Mouse (Mus musculus): ENCODE measurements around the gene Fgfr2.
"Not testable (repeated sequence)": the region's sequence is repeated elsewhere in the genome, so short reads cannot be mapped to it uniquely, and the experiment has no call there.

Gene Fgfr2

GRCm38 (mm10) chr7:133098118-133098793 lies 24.9 kb downstream of the Fgfr2 start:
- Histone ChIP-seq H3K4me1 (replicated peaks; ENCODE audit: low read depth, low read length) (peaks cover 97% of the 10 kb centered on the region), H3K36me3 (ENCODE audit: insufficient read depth, low read length) (peaks cover 94% of the 10 kb centered on the region), H3K4me3 (replicated peaks; ENCODE audit: low read length) (peak overlapping the region; percentile 46), H3K27me3 (ENCODE audit: insufficient read depth, low read length) (no peaks in the 10 kb centered on the region), H3K9me3 (ENCODE audit: low read length) (no peaks in the 10 kb centered on the region)
- TF ChIP-seq CTCF (conservative IDR thresholded peaks at IDR 0.05; ENCODE audit: low read length) (no peak), POU5F1 (IDR thresholded peaks at IDR 0.05; ENCODE audit: borderline replicate concordance, low read length) (no peak), NANOG (IDR thresholded peaks at IDR 0.05; ENCODE audit: borderline replicate concordance, low read length) (no peak)

DNA sequence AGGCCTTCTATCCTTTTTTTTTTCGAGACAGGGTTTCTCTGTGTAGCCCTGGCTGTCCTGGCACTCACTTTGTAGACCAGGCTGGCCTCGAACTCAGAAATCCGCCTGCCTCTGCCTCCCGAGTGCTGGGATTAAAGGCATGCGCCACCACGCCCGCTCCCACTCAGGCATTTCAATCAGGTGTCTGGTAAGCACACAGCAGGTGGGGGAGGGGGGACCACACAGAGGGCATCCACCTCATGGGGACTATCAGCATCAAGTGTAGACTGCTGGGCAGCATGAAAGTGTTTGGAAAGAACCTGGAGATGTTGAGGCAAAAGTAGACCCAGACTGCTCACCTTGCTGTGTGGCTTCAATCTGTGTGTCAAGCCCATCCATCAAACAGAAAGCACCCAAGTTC lies 27.5 kb downstream of the Fgfr2 start:
- not testable (repeated sequence) for H3K9me3 ChIP-seq (ENCODE audit: low read length); H3K27me3 ChIP-seq (ENCODE audit: insufficient read depth, low read length)
- peaks cover 96% of the 10 kb centered on the region for H3K36me3 ChIP-seq (ENCODE audit: insufficient read depth, low read length)
- peaks cover 97% of the 10 kb centered on the region for H3K4me1 ChIP-seq (replicated peaks; ENCODE audit: low read depth, low read length)
- H3K4me3 ChIP-seq (replicated peaks; ENCODE audit: low read length) = peak overlapping the region; percentile 27

- H3K36me3 ChIP-seq (ENCODE audit: insufficient read depth, low read length) = peaks cover 96% of the 10 kb centered on the region
- H3K9me3 ChIP-seq (ENCODE audit: low read length) = no peaks in the 10 kb centered on the region
- 0 out of 2 replicates have a peak overlapping the region, but pooled peaks have one; percentile 27 for H3K4me3 ChIP-seq (replicated peaks; ENCODE audit: low read length)
- H3K27me3 ChIP-seq (ENCODE audit: insufficient read depth, low read length) = no peaks in the 10 kb centered on the region
- TF ChIP-seq CTCF (conservative IDR thresholded peaks at IDR 0.05; ENCODE audit: low read length) (no peak), POU5F1 (IDR thresholded peaks at IDR 0.05; ENCODE audit: borderline replicate concordance, low read length) (no peak), NANOG (IDR thresholded peaks at IDR 0.05; ENCODE audit: borderline replicate concordance, low read length) (no peak)
- peaks cover 97% of the 10 kb centered on the region for H3K4me1 ChIP-seq (replicated peaks; ENCODE audit: low read depth, low read length)
Observed at GRCm38 (mm10) chr7:133094711-133095495, 28.2 kb downstream of the Fgfr2 start.

DNA sequence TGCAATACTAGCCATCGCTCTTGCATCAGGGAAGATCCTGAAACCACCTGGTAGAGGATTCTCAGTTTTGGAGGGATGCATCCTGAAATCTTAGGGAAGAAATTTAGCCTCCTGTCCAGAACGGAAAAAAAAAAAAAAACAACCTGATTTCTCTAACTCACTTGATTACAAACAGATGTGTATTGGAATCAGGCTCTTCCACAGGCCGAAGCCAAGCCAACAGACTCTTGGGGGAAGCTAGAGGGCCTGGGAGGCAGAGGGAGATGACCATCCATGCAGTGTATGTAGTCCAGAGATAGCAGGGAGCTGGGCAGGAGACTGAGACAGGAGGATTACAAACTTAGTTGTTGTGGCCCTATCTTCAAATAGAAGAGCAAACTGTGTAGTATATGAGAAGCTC lies 29.0 kb downstream of the Fgfr2 start:
- peaks cover 97% of the 10 kb centered on the region for H3K4me1 ChIP-seq (replicated peaks; ENCODE audit: low read depth, low read length)
- no peak for TF ChIP-seq POU5F1 (IDR thresholded peaks at IDR 0.05; ENCODE audit: borderline replicate concordance, low read length)
- TF ChIP-seq CTCF (conservative IDR thresholded peaks at IDR 0.05; ENCODE audit: low read length) = no peak
- TF ChIP-seq NANOG (IDR thresholded peaks at IDR 0.05; ENCODE audit: borderline replicate concordance, low read length) = no peak
- H3K4me3 ChIP-seq (replicated peaks; ENCODE audit: low read length) = no peak overlapping the region
- H3K36me3 ChIP-seq (ENCODE audit: insufficient read depth, low read length) = peaks cover 93% of the 10 kb centered on the region
- no peaks in the 10 kb centered on the region for H3K27me3 ChIP-seq (ENCODE audit: insufficient read depth, low read length)
- H3K9me3 ChIP-seq (ENCODE audit: low read length) = no peaks in the 10 kb centered on the region

DNA sequence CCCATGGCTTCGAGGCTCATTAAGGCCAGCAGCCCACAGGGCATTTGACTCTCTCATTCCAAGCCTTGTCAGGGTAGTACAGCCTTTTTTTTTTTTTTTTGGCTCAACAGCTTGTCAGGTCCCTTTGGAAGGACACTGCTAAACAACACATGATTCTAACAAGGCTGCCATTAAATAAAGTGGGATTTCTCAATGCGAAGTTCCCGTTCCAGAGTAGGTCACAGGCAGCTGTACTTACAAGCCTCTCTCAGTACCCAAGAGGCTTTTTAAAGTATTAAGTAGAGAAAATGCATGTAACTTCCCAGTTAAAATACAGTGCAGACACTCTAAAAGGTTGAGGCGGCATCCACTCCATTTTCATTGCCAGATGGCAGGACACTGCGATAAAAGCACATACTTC lies 29.4 kb downstream of the Fgfr2 start:
- Histone ChIP-seq H3K4me1 (replicated peaks; ENCODE audit: low read depth, low read length) (peaks cover 97% of the 10 kb centered on the region), H3K4me3 (replicated peaks; ENCODE audit: low read length) (no peak overlapping the region), H3K9me3 (ENCODE audit: low read length) (no peaks in the 10 kb centered on the region), H3K36me3 (ENCODE audit: insufficient read depth, low read length) (peaks cover 93% of the 10 kb centered on the region), H3K27me3 (ENCODE audit: insufficient read depth, low read length) (no peaks in the 10 kb centered on the region)
- TF ChIP-seq NANOG (IDR thresholded peaks at IDR 0.05; ENCODE audit: borderline replicate concordance, low read length) (no peak), CTCF (conservative IDR thresholded peaks at IDR 0.05; ENCODE audit: low read length) (no peak), POU5F1 (IDR thresholded peaks at IDR 0.05; ENCODE audit: borderline replicate concordance, low read length) (no peak)

- H3K4me1 ChIP-seq (replicated peaks; ENCODE audit: low read depth, low read length) = peaks cover 98% of the 10 kb centered on the region
- H3K9me3 ChIP-seq (ENCODE audit: low read length) = no peaks in the 10 kb centered on the region
- no peak for TF ChIP-seq POU5F1 (IDR thresholded peaks at IDR 0.05; ENCODE audit: borderline replicate concordance, low read length)
- no peak for TF ChIP-seq NANOG (IDR thresholded peaks at IDR 0.05; ENCODE audit: borderline replicate concordance, low read length)
- no peaks in the 10 kb centered on the region for H3K27me3 ChIP-seq (ENCODE audit: insufficient read depth, low read length)
- peaks cover 95% of the 10 kb centered on the region for H3K36me3 ChIP-seq (ENCODE audit: insufficient read depth, low read length)
- H3K4me3 ChIP-seq (replicated peaks; ENCODE audit: low read length) = peak overlapping the region; percentile 54; the same call in 1 of the 2 replicates
Observed at GRCm38 (mm10) chr7:133090641-133091040, 32.5 kb downstream of the Fgfr2 start.

DNA sequence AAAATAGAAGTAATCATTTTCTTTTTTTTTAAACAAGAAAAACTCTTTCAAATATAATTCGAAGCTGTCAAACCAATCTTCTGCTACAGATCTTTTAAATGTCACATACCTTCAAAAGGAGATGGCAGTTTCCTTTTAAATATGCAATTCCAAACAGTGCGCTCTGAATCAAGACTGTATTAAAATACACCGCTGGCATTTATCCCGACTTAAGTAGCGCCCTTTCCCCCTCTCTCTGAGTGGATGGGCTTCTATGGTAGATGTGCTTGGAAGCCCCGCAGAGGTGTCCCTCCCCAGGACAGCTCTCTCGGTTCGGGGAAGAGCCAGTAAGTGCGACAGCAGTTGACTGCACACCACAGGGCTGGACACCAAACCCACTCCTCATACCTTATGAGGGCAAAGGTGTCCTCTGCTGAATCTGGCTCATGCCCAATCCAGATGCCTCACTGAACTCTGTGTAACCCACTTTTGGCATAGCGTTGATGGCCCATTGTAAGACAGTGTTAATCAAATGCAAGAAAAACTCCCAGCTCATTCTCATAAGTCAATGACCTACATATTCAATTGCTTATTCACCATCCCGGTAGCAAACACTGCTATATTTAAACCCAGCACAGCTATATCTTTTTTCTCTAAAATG lies 33.4 kb downstream of the Fgfr2 start:
- H3K36me3 ChIP-seq (ENCODE audit: insufficient read depth, low read length) = peaks cover 95% of the 10 kb centered on the region
- H3K4me1 ChIP-seq (replicated peaks; ENCODE audit: low read depth, low read length) = peaks cover 99% of the 10 kb centered on the region
- H3K27me3 ChIP-seq (ENCODE audit: insufficient read depth, low read length) = no peaks in the 10 kb centered on the region
- H3K9me3 ChIP-seq (ENCODE audit: low read length) = no peaks in the 10 kb centered on the region
- H3K4me3 ChIP-seq (replicated peaks; ENCODE audit: low read length) = peak overlapping the region; percentile 54
- TF ChIP-seq NANOG (IDR thresholded peaks at IDR 0.05; ENCODE audit: borderline replicate concordance, low read length) (no peak), POU5F1 (IDR thresholded peaks at IDR 0.05; ENCODE audit: borderline replicate concordance, low read length) (no peak), CTCF (conservative IDR thresholded peaks at IDR 0.05; ENCODE audit: low read length) (no peak)

GRCm38 (mm10) chr7:133088830-133089261 lies 34.3 kb downstream of the Fgfr2 start:
- Histone ChIP-seq H3K4me3 (replicated peaks; ENCODE audit: low read length) (peak overlapping the region; percentile 41), H3K9me3 (ENCODE audit: low read length) (no peaks in the 10 kb centered on the region), H3K36me3 (ENCODE audit: insufficient read depth, low read length) (peaks cover 95% of the 10 kb centered on the region), H3K4me1 (replicated peaks; ENCODE audit: low read depth, low read length) (peaks cover 99% of the 10 kb centered on the region), H3K27me3 (ENCODE audit: insufficient read depth, low read length) (no peaks in the 10 kb centered on the region)
- TF ChIP-seq POU5F1 (IDR thresholded peaks at IDR 0.05; ENCODE audit: borderline replicate concordance, low read length) = no peak
- no peak for TF ChIP-seq NANOG (IDR thresholded peaks at IDR 0.05; ENCODE audit: borderline replicate concordance, low read length)
- no peak for TF ChIP-seq CTCF (conservative IDR thresholded peaks at IDR 0.05; ENCODE audit: low read length)

Measured in E14TG2a.4 (cell line).